Mouse (Mus musculus): ENCODE measurements around the gene Pkn1.

DNA sequence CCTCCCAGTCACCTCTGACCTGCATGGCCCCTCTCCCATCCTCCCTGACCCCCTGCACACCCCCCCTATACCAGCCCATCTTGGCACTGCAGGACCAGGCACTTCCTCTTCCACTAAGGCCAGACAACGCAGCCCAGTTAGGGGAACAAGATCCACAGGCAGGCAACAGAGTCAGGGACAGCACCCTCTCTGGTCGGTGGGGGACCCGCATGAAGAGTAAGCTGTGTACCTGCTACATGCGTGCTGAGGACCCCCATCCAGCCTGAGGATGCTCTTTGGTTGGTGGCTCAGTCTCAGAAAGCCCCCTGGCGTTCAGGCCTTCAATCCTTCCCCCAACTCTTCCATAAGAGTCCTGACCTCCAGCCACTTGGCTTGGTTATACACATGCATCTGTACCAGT, 7.4 kb upstream of the Pkn1 start:
- TF ChIP-seq GATA1 (IDR thresholded peaks at IDR 0.05; ENCODE audit: borderline replicate concordance, low read length): no peak
- peak; percentile 19; the same call in 1 of the 2 replicates for TF ChIP-seq CTCF (IDR thresholded peaks at IDR 0.05; ENCODE audit: low read depth, low read length)
